ENCODE assay signal across 21 mouse cellular contexts in genomic region chr14:51199098-51200023, GRCm38 (mm10). TPM values are rescaled to one million over a fixed set of nuclear protein-coding genes. Genes with fewer than 3 reads are reported as not detected.
"Had no signal": no experiment of that assay in that cellular context is flagged by ENCODE, and none has a peak within 500 bp of the region (broad histone marks: within the 10 kb centered on the region; RNA-seq: fewer than 3 reads in every experiment).

Gene Ang2, minus strand, starts transcription at chr14:51199148.

- H3K27me3 ChIP-seq: kidney, embryonic 15.5 days; limb, embryonic 15.5 days; liver, embryonic 13.5 days; lung, embryonic 15.5 days; midbrain, embryonic 12.5 days had no signal

- H3K36me3 ChIP-seq: kidney, embryonic 15.5 days; limb, embryonic 15.5 days; liver, embryonic 13.5 days; lung, embryonic 15.5 days; midbrain, embryonic 12.5 days had no signal

- H3K4me1 ChIP-seq: kidney, embryonic 15.5 days; limb, embryonic 15.5 days; liver, embryonic 13.5 days; lung, embryonic 15.5 days; midbrain, embryonic 12.5 days had no signal

- H3K9me3 ChIP-seq: kidney, embryonic 15.5 days; limb, embryonic 15.5 days; liver, embryonic 13.5 days; lung, embryonic 15.5 days; midbrain, embryonic 12.5 days had no signal

- H3K27ac ChIP-seq: kidney, embryonic 15.5 days; limb, embryonic 15.5 days; liver, embryonic 13.5 days; lung, embryonic 15.5 days; midbrain, embryonic 12.5 days had no signal

- DNase-seq: kidney, adult 2 months; kidney, postnatal 14 days; liver, embryonic 13.5 days; liver, postnatal 0 days; lung, postnatal 14 days; right cerebral cortex, postnatal 25 days; thymus, adult 18-20 months; thymus, postnatal 14 days had no signal

- H3K9ac ChIP-seq: kidney, embryonic 15.5 days; limb, embryonic 15.5 days; liver, embryonic 13.5 days; liver, postnatal 0 days; lung, embryonic 15.5 days; midbrain, embryonic 12.5 days had no signal

- ATAC-seq: liver, postnatal 0 days; midbrain, embryonic 16.5 days had no signal

- H3K4me2 ChIP-seq: kidney, embryonic 15.5 days; limb, embryonic 15.5 days; liver, embryonic 13.5 days; lung, embryonic 15.5 days; midbrain, embryonic 12.5 days had no signal

- H3K4me3 ChIP-seq: kidney, embryonic 15.5 days; limb, embryonic 15.5 days; liver, embryonic 13.5 days; lung, embryonic 15.5 days; midbrain, embryonic 12.5 days had no signal

RNA-seq across cellular contexts. Expression of gene Ang2, which starts in this region (rescaled TPM):
- total RNA-seq: layer of hippocampus, postnatal 36 days; left cerebral cortex, postnatal 25 days; megakaryocyte-erythroid progenitor cell, adult 5-6 weeks had no signal
- polyA plus RNA-seq: kidney, adult 2 months; kidney, embryonic 15.5 days; large intestine, adult 2 months; limb, embryonic 11.5 days; limb, embryonic 15.5 days; liver, embryonic 13.5 days; liver, postnatal 0 days; lung, embryonic 15.5 days; midbrain, embryonic 12.5 days; midbrain, embryonic 16.5 days; neural tube, embryonic 14.5 days; small intestine, adult 2 months; stomach, embryonic 16.5 days had no signal
